Mouse (Mus musculus) lung, postnatal 25 days (tissue): ENCODE results near the gene Ncr1.
"Not testable (repeated sequence)": the region's sequence is repeated elsewhere in the genome, so short reads cannot be mapped to it uniquely, and the experiment has no call there.

Experiments used
- DNase-seq: peaks from one replicate; pipeline ENCODE4 v3.0.0; 2022; ENCODE audit warnings: low spot score

The Ncr1 gene

DNA sequence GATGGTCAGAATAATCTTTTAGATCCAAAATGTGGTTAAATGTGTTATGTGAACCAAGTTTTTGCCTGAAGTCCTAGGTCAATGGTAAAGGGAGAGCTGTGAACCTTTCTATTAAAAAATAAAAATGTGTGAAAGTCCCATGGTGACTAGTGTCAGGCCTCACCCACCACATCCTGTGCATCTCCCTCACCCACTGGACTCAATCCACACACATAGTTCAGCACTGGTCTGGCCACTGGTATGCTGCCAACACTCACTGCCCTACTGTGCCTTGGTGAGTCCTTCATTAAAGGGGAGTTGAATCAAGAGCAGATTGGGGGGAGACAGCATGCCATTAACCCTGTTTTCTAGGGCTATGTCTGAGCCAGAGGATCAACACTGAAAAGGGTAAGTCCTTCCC, at the start of gene Ncr1:
Gene Ncr1, plus strand, starts transcription at position 216 of the 400 bp plus-strand sequence.
- no peak for DNase-seq

- DNase-seq: no peak
These were observed 44.9 kb upstream of the Ncr1 start for GRCm38 (mm10) chr7:4292638-4293037.

DNA sequence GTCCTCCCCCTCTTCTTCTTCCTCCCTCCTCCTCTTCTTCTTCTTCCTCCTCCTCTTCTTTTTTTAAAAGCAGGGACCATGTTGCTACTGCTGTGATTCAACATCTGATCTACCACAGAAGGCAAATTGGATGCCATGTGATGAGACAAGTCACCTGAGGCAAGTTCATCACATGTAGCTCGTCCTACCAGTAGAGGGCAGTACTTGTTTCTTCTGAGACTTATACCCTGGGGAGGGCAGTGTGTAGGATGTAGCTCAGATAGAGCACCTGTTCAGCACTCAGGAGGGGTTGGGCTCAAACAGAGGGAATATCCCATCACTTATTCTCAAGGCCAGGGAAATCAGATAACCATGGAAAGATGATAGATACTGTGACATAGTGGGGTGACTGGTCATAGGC, 40.3 kb upstream of the Ncr1 start:
- DNase-seq: peak; percentile 20

DNA sequence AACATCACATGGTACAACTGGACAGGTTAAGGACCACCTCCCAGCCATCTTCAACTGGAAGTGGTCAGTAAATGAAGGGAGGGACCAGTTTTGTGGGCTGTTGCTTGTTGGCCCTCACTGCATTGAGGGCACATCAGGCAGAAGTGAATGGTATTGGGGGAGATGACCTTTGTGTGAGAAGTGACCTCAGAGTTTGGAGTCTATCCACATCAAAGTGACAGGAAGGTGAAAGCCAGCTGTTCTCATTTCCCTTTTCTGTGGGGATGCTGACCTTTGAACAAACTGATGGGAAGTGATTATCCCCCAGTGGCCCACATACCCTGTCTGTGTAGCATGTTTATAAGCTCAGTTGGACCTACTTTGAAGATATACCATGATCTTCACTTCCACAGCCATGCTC, 37.4 kb upstream of the Ncr1 start:
- no peak for DNase-seq

DNA sequence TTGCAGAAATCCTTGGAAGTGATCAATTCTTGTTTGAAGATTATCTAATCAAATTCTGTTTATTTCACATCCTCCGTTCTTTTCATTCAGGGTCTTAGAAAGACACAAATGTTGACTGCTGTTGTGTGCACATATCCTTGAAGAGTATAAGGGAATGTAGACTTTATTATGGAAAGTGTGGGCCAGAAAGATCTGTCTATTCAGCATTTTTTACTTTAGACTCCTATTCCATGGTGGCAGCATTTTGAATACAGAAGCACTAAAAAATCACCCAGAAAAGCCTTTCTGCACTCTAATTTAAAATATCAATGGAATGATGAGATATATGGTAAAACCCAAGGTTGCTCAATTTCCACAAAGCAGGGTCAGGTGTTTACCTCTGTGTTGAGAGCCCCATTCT, 34.1 kb upstream of the Ncr1 start:
- no peak for DNase-seq

DNA sequence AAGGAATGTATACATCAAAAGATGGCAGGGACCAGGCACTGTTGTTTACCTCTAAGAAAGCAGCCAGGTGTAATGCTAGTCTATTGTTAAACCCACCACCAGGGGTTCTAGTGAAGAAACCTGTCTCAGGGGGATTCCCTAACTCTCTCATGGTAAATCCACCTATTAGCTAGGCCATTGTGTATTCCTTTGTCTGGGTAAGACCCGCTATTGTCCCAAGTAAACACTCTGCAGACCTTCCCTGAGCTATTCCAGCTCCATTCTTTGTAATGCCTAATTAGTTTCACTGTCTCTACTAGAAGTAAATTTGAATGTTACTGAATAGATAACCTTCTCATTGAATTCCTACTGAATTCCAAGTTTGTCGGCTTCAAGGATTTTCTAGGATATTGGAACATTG, 24.4 kb upstream of the Ncr1 start:
- DNase-seq: not testable (repeated sequence)

DNA sequence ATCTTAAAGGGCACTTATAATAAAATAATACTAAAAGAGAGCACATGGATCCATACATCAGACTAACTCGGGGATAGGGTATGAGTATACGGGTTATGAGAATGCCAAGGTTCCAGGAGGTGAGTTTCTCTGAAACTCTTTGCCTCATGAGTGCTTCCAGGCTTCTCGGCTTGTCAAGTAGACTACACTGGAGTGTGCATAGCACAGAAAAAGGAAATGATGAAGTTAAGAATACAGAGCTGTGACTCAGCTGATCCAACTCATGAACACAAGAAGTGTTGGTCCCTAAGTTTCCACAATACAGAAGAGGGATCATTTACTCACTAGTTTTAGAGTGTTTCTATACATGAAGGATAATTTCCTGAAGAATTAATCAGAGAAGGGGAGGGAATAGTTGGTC, 24.0 kb upstream of the Ncr1 start:
- not testable (repeated sequence) for DNase-seq

GRCm38 (mm10) chr7:4323301-4323700, 14.2 kb upstream of the Ncr1 start:
- no peak for DNase-seq

DNA sequence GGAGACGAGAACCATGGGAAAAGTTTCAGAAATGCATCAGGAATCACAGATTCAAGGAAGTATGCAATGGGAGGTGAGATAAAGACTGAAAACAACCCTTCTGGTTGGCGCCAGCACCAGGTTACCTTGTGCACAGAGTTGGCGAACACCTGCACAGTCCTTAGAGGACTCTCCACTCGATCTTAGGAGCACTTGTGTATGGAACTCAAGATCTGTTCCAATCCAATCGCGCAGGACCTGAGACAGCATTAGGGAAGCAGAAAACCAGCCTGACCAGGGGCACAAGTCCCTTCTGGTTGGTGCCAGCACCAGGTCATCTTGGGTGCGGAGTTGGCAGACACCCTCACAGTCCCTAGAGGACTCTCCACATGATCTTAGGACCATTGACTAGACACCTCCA, 36.0 kb downstream of the Ncr1 start:
- DNase-seq: peak; percentile 36
